Mouse (Mus musculus): ENCODE results near the gene Car5a.

DNA sequence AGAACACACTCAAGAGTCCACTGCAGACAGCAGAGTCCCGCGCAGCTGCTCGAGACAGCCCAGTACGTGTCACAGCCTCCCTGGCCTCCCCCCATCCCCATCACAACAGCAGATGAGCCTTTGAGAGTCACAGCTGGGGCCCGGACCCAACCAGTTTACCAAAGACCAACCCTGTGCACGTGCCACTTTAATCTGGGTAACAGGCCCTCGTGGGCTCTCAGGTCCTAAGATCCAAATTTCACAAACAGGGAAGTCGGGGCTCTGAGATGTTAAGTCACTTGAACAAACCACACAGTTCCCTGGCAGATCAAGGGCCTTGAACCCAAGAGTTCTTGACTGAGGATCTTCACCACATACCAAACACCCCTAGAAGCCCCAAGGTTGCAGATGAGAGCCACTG, 23.1 kb downstream of the Car5a start:
- no peak for TF ChIP-seq CTCF (conservative IDR thresholded peaks at IDR 0.05; ENCODE audit: low read length)
- no peak for TF ChIP-seq NANOG (IDR thresholded peaks at IDR 0.05; ENCODE audit: borderline replicate concordance, low read length)
- no peak for TF ChIP-seq POU5F1 (IDR thresholded peaks at IDR 0.05; ENCODE audit: borderline replicate concordance, low read length)

All from E14TG2a.4 (cell line).